Mouse (Mus musculus) stomach, postnatal 0 days (tissue): ENCODE measurements at regions not wholly inside any gene's neighbourhood (a gene's known extent, or its start where the extent isn't known, plus 50 kb on each side); places are given as distances from the start of the nearest gene placed in this dataset.

ENCODE experiments used
- ATAC-seq: fragments of 200-750 bp; cut with Nextera tagmentation; 2 replicates; pipeline ENCODE4 v1.8.0; 2017; ENCODE audit not compliant: low FRiP score, low TSS enrichment
- DNase-seq: peaks from one replicate; pipeline ENCODE4 v3.0.0-alpha.2; 2016; ENCODE audit warnings: low spot score
- H3K27ac ChIP-seq: fragments of 300-500 bp; sonication (generic); replicated peaks from 2 replicates; pipeline ENCODE4 v1.5.1; 2014; ENCODE audit warnings: mild to moderate bottlenecking, control low read depth
- H3K27me3 ChIP-seq: fragments of 300-500 bp; sonication (generic); 2 replicates; pipeline ENCODE4 v1.6.1; 2014; ENCODE audit warnings: low read length; ENCODE audit not compliant: control insufficient read depth, insufficient read depth
- H3K36me3 ChIP-seq: fragments of 300-500 bp; sonication (generic); 2 replicates; pipeline ENCODE4 v1.6.1; 2014; ENCODE audit warnings: low read length, mixed read lengths; ENCODE audit not compliant: control insufficient read depth, insufficient read depth
- H3K4me1 ChIP-seq: fragments of 300-500 bp; sonication (generic); replicated peaks from 2 replicates; pipeline ENCODE4 v1.6.1; 2014; ENCODE audit warnings: antibody characterized with exemption; ENCODE audit not compliant: control insufficient read depth, insufficient read depth
- H3K4me2 ChIP-seq: fragments of 300-500 bp; sonication (generic); replicated peaks from 2 replicates; pipeline ENCODE4 v1.6.1; 2014; ENCODE audit warnings: low read depth, mild to moderate bottlenecking, control low read depth, moderate library complexity
- H3K4me3 ChIP-seq: fragments of 300-500 bp; sonication (generic); 2 replicates; pipeline ENCODE4 v1.5.1; 2014; ENCODE audit warnings: low read depth, low read length, control low read depth
- H3K9ac ChIP-seq: fragments of 300-500 bp; sonication (generic); 2 replicates; pipeline ENCODE4 v1.6.1; 2014; ENCODE audit warnings: mild to moderate bottlenecking, low read length, control low read depth, mixed read lengths
- H3K9me3 ChIP-seq: fragments of 300-500 bp; sonication (generic); 2 replicates; pipeline ENCODE4 v1.6.1; 2016; ENCODE audit warnings: low read length; ENCODE audit not compliant: control insufficient read depth
- CTCF ChIP-seq: IDR thresholded peaks from 2 replicates; pipeline ENCODE4 v1.5.1; 2016; ENCODE audit warnings: antibody characterized with exemption, low read depth, mild to moderate bottlenecking, moderate library complexity
- EP300 ChIP-seq: optimal IDR thresholded peaks from 2 replicates; pipeline ENCODE3; 2016; ENCODE audit warnings: antibody characterized with exemption
- WGBS: fragments of 180-500 bp; shearing (Covaris S2); extraction: QIAGEN DNeasy Blood & Tissue Kit; methylation state at CpG from one replicate; pipeline ENCODE4 v1.1.7; 2014; 5-methylcytosine and 5-hydroxymethylcytosine counted together

- no peak overlapping the region for H3K4me3 ChIP-seq
- DNase-seq, result no peak
- no peak for ATAC-seq
- no peak for TF ChIP-seq CTCF
- no peak for TF ChIP-seq EP300
- no peaks in the 10 kb centered on the region for H3K4me1 ChIP-seq
- no peaks in the 10 kb centered on the region for H3K27me3 ChIP-seq
- H3K36me3 ChIP-seq, result no peaks in the 10 kb centered on the region
- H3K9me3 ChIP-seq, result no peaks in the 10 kb centered on the region
- H3K9ac ChIP-seq, result no peak overlapping the region
- no peak overlapping the region for H3K27ac ChIP-seq
- no peak overlapping the region for H3K4me2 ChIP-seq
- WGBS, result 89% methylated on average over 4 of the region's 4 CpGs
Measured at GRCm38 (mm10) chr3:148572493-148572892, 417.9 kb downstream of the Adgrl2 start.

DNA sequence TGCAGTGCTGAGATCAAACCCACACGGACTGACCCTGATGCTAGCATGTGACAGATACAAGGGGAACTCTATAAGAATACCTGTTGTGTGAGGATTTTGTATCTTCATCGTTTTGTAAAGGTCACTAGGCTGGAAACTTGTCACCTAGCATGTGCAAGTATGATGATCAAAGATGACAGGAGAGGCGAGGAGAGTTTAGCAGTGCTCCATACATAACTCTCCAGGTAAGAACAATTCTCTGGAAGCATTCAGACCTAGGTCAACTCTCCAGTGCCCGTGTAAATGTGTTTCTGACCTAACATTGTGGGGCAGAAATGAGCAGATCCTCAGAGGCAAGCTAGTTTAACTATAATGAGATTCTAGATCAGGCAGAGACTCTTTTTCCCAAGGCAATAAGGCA lies 425.6 kb downstream of the Adgrl2 start:
- no peak for ATAC-seq
- Histone ChIP-seq H3K27ac (no peak overlapping the region), H3K9me3 (no peaks in the 10 kb centered on the region), H3K36me3 (no peaks in the 10 kb centered on the region), H3K9ac (no peak overlapping the region), H3K4me3 (no peak overlapping the region), H3K4me1 (no peaks in the 10 kb centered on the region), H3K27me3 (no peaks in the 10 kb centered on the region), H3K4me2 (no peak overlapping the region)
- no peak for TF ChIP-seq CTCF
- no peak for TF ChIP-seq EP300
- DNase-seq, result no peak
- 79% methylated on average over 4 of the region's 4 CpGs for WGBS

- DNase-seq (no peak), ATAC-seq (no peak)
- 90% methylated on average over 4 of the region's 4 CpGs for WGBS
- Histone ChIP-seq H3K4me3 (no peak overlapping the region), H3K36me3 (no peaks in the 10 kb centered on the region), H3K27me3 (no peaks in the 10 kb centered on the region), H3K27ac (no peak overlapping the region), H3K4me1 (no peaks in the 10 kb centered on the region), H3K9me3 (no peaks in the 10 kb centered on the region), H3K9ac (no peak overlapping the region), H3K4me2 (no peak overlapping the region)
- TF ChIP-seq EP300, result no peak
- TF ChIP-seq CTCF, result no peak
Measured at GRCm38 (mm10) chr3:148561211-148561610, 429.1 kb downstream of the Adgrl2 start.

DNA sequence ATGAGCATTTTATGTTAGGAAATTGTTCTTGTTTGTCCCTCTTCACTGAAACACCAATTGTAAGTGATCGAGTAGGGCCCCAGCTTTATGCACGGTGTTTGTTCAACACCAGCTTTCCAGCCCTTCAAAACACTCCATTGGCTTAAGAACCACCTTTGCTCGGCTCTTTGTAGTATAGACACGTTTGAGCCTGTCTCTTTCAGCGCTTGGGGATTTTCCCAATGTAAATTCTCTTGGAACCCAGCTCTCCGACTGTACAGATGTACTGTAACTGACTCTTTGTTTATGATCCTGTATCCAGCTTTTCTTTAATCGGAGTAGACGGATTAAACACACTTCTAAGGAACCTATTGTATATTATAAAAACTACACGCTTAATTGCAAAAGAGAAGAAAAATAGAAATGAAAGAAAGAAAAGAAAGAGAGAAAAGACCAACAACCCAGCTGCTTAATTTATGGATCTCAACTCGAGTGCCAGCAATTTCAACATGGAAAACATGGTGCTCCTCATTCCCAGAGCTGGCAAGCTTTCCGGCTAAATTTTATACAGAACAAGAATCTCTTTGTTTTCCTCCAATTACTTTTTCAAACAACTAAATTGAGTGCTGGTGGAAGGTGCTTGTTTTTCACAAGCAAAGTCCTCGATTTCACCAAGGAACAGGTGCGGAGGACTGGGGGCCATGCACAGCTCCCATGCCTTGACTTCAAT lies 430.4 kb downstream of the Adgrl2 start:
- TF ChIP-seq CTCF (no peak), EP300 (no peak)
- no peak overlapping the region for H3K4me3 ChIP-seq
- DNase-seq (no peak), ATAC-seq (no peak)
- no peak overlapping the region for H3K4me2 ChIP-seq
- H3K9me3 ChIP-seq, result no peaks in the 10 kb centered on the region
- 54% methylated on average over 13 of the region's 13 CpGs for WGBS
- H3K27ac ChIP-seq, result no peak overlapping the region
- H3K36me3 ChIP-seq, result no peaks in the 10 kb centered on the region
- H3K27me3 ChIP-seq, result no peaks in the 10 kb centered on the region
- H3K9ac ChIP-seq, result no peak overlapping the region
- no peaks in the 10 kb centered on the region for H3K4me1 ChIP-seq

DNA sequence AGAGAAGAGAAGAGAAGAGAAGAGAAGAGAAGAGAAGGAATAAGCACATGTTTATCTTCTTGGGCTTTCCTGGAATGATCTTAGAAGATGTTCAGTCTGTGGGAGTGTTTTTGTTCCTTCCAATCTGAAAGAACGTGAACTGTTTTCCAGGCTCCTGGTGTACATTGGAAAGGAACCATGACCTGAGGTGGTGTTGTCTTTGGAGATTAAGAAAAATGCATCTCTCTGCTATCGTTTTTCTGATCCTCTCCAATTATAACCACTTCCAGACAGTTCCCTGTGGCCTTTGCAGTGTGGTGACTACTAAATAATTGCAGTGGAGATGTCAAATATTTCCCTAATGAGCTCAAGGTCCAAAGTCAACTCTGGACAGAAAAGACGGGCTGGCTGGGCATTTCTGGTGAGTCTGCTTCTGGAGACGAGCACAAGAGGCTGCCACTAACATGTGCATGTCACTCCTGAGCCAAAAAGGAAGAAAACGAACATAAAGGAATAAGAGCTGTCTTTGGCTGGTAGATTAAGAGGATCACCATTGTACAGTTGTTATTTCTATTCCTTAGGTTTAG lies 431.7 kb downstream of the Adgrl2 start:
- H3K27ac ChIP-seq, result no peak overlapping the region
- no peaks in the 10 kb centered on the region for H3K27me3 ChIP-seq
- H3K36me3 ChIP-seq, result no peaks in the 10 kb centered on the region
- no peak for TF ChIP-seq CTCF
- TF ChIP-seq EP300, result no peak
- WGBS, result 60% methylated on average over 5 of the region's 5 CpGs
- no peak overlapping the region for H3K4me2 ChIP-seq
- no peaks in the 10 kb centered on the region for H3K9me3 ChIP-seq
- DNase-seq, result no peak
- no peak for ATAC-seq
- no peaks in the 10 kb centered on the region for H3K4me1 ChIP-seq
- no peak overlapping the region for H3K9ac ChIP-seq
- H3K4me3 ChIP-seq, result no peak overlapping the region

GRCm38 (mm10) chr3:148555324-148555723 lies 435.0 kb downstream of the Adgrl2 start:
- H3K9me3 ChIP-seq, result no peaks in the 10 kb centered on the region
- TF ChIP-seq EP300, result no peak
- TF ChIP-seq CTCF, result no peak
- no peaks in the 10 kb centered on the region for H3K36me3 ChIP-seq
- WGBS, result 80% methylated on average over 8 of the region's 8 CpGs
- H3K4me3 ChIP-seq, result no peak overlapping the region
- H3K4me1 ChIP-seq, result no peaks in the 10 kb centered on the region
- DNase-seq (no peak), ATAC-seq (no peak)
- no peaks in the 10 kb centered on the region for H3K27me3 ChIP-seq
- H3K27ac ChIP-seq, result no peak overlapping the region
- no peak overlapping the region for H3K9ac ChIP-seq
- H3K4me2 ChIP-seq, result no peak overlapping the region
